Mouse (Mus musculus) CH12.LX (cell line): ENCODE data around the gene Tbl1xr1. TPM values are rescaled to one million over a fixed set of nuclear protein-coding genes. Genes with fewer than 3 reads are reported as not detected.

Experiments
- DNase-seq: peaks from one replicate; pipeline ENCODE4 v3.0.0-alpha.2; 2013; ENCODE audit errors: extremely low read depth
- H3K27ac ChIP-seq: 2 replicates; pipeline ENCODE4 v1.5.1; 2012; ENCODE audit warnings: low read depth, mild to moderate bottlenecking, control low read depth, moderate library complexity; ENCODE audit not compliant: insufficient read depth
- H3K27me3 ChIP-seq: replicated peaks from 2 replicates; pipeline ENCODE3; 2012; ENCODE audit warnings: inconsistent platforms
- H3K36me3 ChIP-seq, 2 experiments: replicated peaks in 1 of 2; 2 replicates each; pipeline versions ENCODE3 to v1.6.1; 2012; ENCODE audit warnings: inconsistent platforms in 1 of 2, low read length in 1 of 2, mild to moderate bottlenecking in 1 of 2, mixed read lengths in 1 of 2, moderate library complexity in 1 of 2; ENCODE audit not compliant: control insufficient read depth in 1 of 2, insufficient read depth in 1 of 2
- H3K4me1 ChIP-seq, 2 experiments: 2 replicates each; pipeline ENCODE4 v1.6.1; 2012; ENCODE audit warnings: inconsistent platforms in 1 of 2, moderate library complexity in 1 of 2; ENCODE audit not compliant: insufficient read depth in 2 of 2, control insufficient read depth in 1 of 2
- H3K4me2 ChIP-seq: 2 replicates; pipeline ENCODE4 v1.6.1; 2012; ENCODE audit warnings: low read depth, mild to moderate bottlenecking, control low read depth; ENCODE audit not compliant: poor library complexity, insufficient read depth, severe bottlenecking
- H3K4me3 ChIP-seq, 3 experiments: fragments of 150-350 bp in 1 of 3; sonication (generic) in 1 of 3; replicated peaks in 1 of 3; 2 replicates each; pipeline versions ENCODE3 to v1.5.1; 2011 to 2012; ENCODE audit warnings: low read depth in 2 of 3, low read length in 2 of 3, mild to moderate bottlenecking in 2 of 3, moderate library complexity in 2 of 3, control low read depth in 1 of 3, improper control_type of control experiment in 1 of 3, inconsistent platforms in 1 of 3, mixed read lengths in 1 of 3; ENCODE audit not compliant: poor library complexity in 1 of 3
- H3K79me2 ChIP-seq: replicated peaks from 2 replicates; pipeline ENCODE4 v1.6.1; 2012; ENCODE audit warnings: mild to moderate bottlenecking, moderate library complexity; ENCODE audit not compliant: control insufficient read depth, poor library complexity, insufficient read depth, severe bottlenecking; ENCODE audit errors: extremely low read depth
- H3K9ac ChIP-seq: 2 replicates; pipeline ENCODE4 v1.6.1; 2012; ENCODE audit warnings: low read depth, mild to moderate bottlenecking, control low read depth, moderate library complexity; ENCODE audit not compliant: insufficient read depth
- H3K9me3 ChIP-seq: replicated peaks from 2 replicates; pipeline ENCODE3; 2012; ENCODE audit warnings: low read length, inconsistent platforms, mixed read lengths
- BHLHE40 ChIP-seq: IDR thresholded peaks from 2 replicates; pipeline ENCODE4 v1.6.1; 2011; ENCODE audit warnings: mild to moderate bottlenecking, low read depth, low read length, improper control_type of control experiment
- E2F4 ChIP-seq: IDR thresholded peaks from 2 replicates; pipeline ENCODE4 v1.6.1; 2011; ENCODE audit warnings: low read depth, low read length, improper control_type of control experiment; ENCODE audit not compliant: insufficient replicate concordance
- EP300 ChIP-seq: IDR thresholded peaks from 2 replicates; pipeline ENCODE4 v1.6.1; 2011; ENCODE audit warnings: low read length, improper control_type of control experiment
- IRF4 ChIP-seq: IDR thresholded peaks from 2 replicates; pipeline ENCODE4 v1.6.1; 2014; ENCODE audit warnings: low read depth, mild to moderate bottlenecking, inconsistent platforms, low read length, improper control_type of control experiment
- JUN ChIP-seq: IDR thresholded peaks from 2 replicates; pipeline ENCODE4 v1.6.1; 2011; ENCODE audit warnings: low read depth, mild to moderate bottlenecking, low read length, improper control_type of control experiment, moderate library complexity; ENCODE audit not compliant: insufficient read depth
- MAFK ChIP-seq: IDR thresholded peaks from 2 replicates; pipeline ENCODE4 v1.6.1; 2011; ENCODE audit warnings: low read length, improper control_type of control experiment; ENCODE audit not compliant: insufficient replicate concordance
- MAX ChIP-seq: IDR thresholded peaks from 2 replicates; pipeline ENCODE4 v1.6.1; 2011; ENCODE audit warnings: low read length, improper control_type of control experiment
- MEF2A ChIP-seq: IDR thresholded peaks from 2 replicates; pipeline ENCODE4 v1.6.1; 2014; ENCODE audit warnings: low read depth, mild to moderate bottlenecking, inconsistent platforms, low read length, improper control_type of control experiment, borderline replicate concordance
- POLR2A ChIP-seq: IDR thresholded peaks from 2 replicates; pipeline ENCODE4 v1.6.1; 2011; ENCODE audit warnings: low read depth, mild to moderate bottlenecking, improper control_type of control experiment, low read length
- POLR2AphosphoS2 ChIP-seq: IDR thresholded peaks from 2 replicates; pipeline ENCODE4 v1.6.1; 2011; ENCODE audit warnings: low read depth, low read length, improper control_type of control experiment
- RAD21 ChIP-seq: IDR thresholded peaks from 2 replicates; pipeline ENCODE4 v1.6.1; 2011; ENCODE audit warnings: low read depth, mild to moderate bottlenecking, low read length, improper control_type of control experiment, moderate library complexity
- TBP ChIP-seq: conservative IDR thresholded peaks from 2 replicates; pipeline ENCODE4 v1.6.1; 2011; ENCODE audit warnings: low read depth, low read length, improper control_type of control experiment
- USF1 ChIP-seq: IDR thresholded peaks from 2 replicates; pipeline ENCODE4 v1.6.1; 2014; ENCODE audit warnings: low read depth, mild to moderate bottlenecking, inconsistent platforms, low read length, improper control_type of control experiment
- USF2 ChIP-seq: conservative IDR thresholded peaks from 2 replicates; pipeline ENCODE4 v1.6.1; 2011; ENCODE audit warnings: low read depth, low read length, improper control_type of control experiment
- ZNF384 ChIP-seq: IDR thresholded peaks from 2 replicates; pipeline ENCODE4 v1.6.1; 2012; ENCODE audit warnings: low read depth, low read length, improper control_type of control experiment, inconsistent platforms
- dilution Hi-C: fragments of 300-500 bp; cut with MboI; formaldehyde crosslinking; loops from 2 replicates; pipeline ENCODE4 v1.14.3; 2020; ENCODE audit warnings: low sequenced_read_pairs; ENCODE audit not compliant: extremely low pct_unique_long_range_greater_than_20kb, extremely low pct_ligation_motif_present
- in situ Hi-C: fragments of 300-500 bp; cut with MboI; formaldehyde crosslinking; loops from 3 replicates; pipeline ENCODE4 v1.14.3; 2019; ENCODE audit warnings: low sequenced_read_pairs, low pct_ligation_motif_present, low pct_unique_long_range_greater_than_20kb, mixed read lengths
- polyA plus RNA-seq: library from polyadenylated mRNA; unstranded; fragments of >175 nt; gene quantifications from 2 replicates; pipeline ENCODE4 v1.2.1, GENCODE M21; 2012; ENCODE audit warnings: low read depth; ENCODE audit not compliant: insufficient read length
- total RNA-seq, 2 experiments: library from RNA; depleted of rRNA; stranded (reverse); fragments of 300-350 nt in 1 of 2; fragments of >200 nt in 1 of 2; gene quantifications; 2 replicates each; pipeline ENCODE4 v1.2.3; 2012 to 2014

Gene Tbl1xr1
- total and polyA plus RNA-seq, 3 experiments = 33.7 to 39.9 (median 38.3) TPM

- Histone ChIP-seq H3K9ac (no peak overlapping the region), H3K36me3 (no peaks in the 10 kb centered on the region), H3K4me3 (no peak overlapping the region), H3K27me3 (no peaks in the 10 kb centered on the region), H3K4me2 (no peak overlapping the region), H3K9me3 (peaks cover 3% of the 10 kb centered on the region), H3K79me2 (no peaks in the 10 kb centered on the region)
- in situ Hi-C loops (no loop called here), dilution Hi-C loops (no loop called here)
- DNase-seq = no peak
- no peak for TF ChIP-seq MAFK
- TF ChIP-seq, all 38 proteins: peak for 0
- Histone ChIP-seq H3K27ac (no peak overlapping the region), H3K4me1 (peaks cover 4 to 6% of the 10 kb centered on the region in 2 experiments; a peak in 1 of 4 replicates)
Observed at GRCm38 (mm10) chr3:22056664-22057328, 19.7 kb upstream of the Tbl1xr1 start.

GRCm38 (mm10) chr3:22058206-22058804, 18.1 kb upstream of the Tbl1xr1 start:
- in situ Hi-C loops = no loop called here
- Histone ChIP-seq H3K27ac (no peak overlapping the region), H3K36me3 (no peaks in the 10 kb centered on the region), H3K9me3 (peaks cover 3% of the 10 kb centered on the region), H3K4me2 (no peak overlapping the region), H3K4me3 (no peak overlapping the region), H3K27me3 (no peaks in the 10 kb centered on the region), H3K9ac (no peak overlapping the region), H3K79me2 (no peaks in the 10 kb centered on the region), H3K4me1 (peaks cover 4 to 6% of the 10 kb centered on the region in 2 experiments; a peak in 1 of 4 replicates)
- DNase-seq = no peak
- TF ChIP-seq E2F4 (no peak), MAX (no peak), BHLHE40 (no peak), MEF2A (no peak), ZNF384 (no peak), USF1 (no peak), POLR2AphosphoS2 (no peak), MAFK (no peak), USF2 (no peak), EP300 (no peak)
- dilution Hi-C loops = no loop called here

- dilution Hi-C loops = no loop called here
- H3K4me3 ChIP-seq = no peak overlapping the region
- H3K9me3 ChIP-seq = no peaks in the 10 kb centered on the region
- peaks cover 4 to 6% of the 10 kb centered on the region in 2 experiments; a peak in 1 of 4 replicates for H3K4me1 ChIP-seq
- no peaks in the 10 kb centered on the region for H3K79me2 ChIP-seq
- H3K27ac ChIP-seq = no peak overlapping the region
- H3K36me3 ChIP-seq = no peaks in the 10 kb centered on the region
- in situ Hi-C loops = no loop called here
- no peak for TF ChIP-seq RAD21
- TF ChIP-seq IRF4 = no peak
- no peak for TF ChIP-seq JUN
- TF ChIP-seq TBP = no peak
- no peak for TF ChIP-seq POLR2AphosphoS2
- no peak for TF ChIP-seq POLR2A
- H3K27me3 ChIP-seq = no peaks in the 10 kb centered on the region
- DNase-seq = no peak
- H3K4me2 ChIP-seq = no peak overlapping the region
- H3K9ac ChIP-seq = no peak overlapping the region
Observed at GRCm38 (mm10) chr3:22061163-22061562, 15.3 kb upstream of the Tbl1xr1 start.
